Mouse (Mus musculus): Measurements from ENCODE around the gene Tpst2. TPM values are rescaled to one million over a fixed set of nuclear protein-coding genes. Genes with fewer than 3 reads are reported as not detected.

The Tpst2 gene
- polyA plus RNA-seq, 1 experiment = 243 TPM

DNA sequence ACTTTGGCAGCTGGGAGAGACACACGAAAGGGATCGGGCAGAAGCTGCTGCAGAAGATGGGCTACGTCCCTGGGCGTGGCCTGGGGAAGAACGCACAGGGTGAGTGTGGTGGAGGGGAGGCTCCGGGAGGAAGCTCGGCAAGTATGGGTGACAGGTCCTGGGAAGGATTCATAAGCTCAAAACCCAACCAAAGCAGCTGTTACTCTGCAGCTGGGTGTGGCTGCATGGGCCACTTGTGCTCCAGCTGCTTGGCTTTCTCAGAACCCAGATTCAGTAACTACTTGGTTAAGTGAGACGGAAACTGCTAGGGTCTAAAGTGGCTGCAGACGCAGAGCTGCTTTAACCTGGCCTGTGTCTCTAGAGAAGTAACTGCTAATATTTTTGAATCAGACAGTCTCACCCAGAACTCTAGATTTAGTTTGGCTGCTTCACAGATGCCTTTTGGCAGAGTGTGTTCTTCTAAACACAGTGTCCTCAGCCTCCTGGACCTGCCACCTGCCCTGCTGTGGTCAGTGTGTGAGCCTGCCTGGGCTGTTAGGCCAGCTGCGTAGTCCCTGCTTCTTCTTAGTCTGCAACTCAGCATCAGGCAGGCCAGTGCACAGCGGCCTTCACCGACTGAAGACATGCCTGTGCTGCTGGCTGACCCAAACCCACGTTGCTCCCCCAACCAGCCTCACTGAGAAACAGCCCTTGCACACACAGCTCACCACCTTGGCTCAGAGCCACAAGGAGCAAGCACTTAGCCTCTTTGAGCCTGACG is 53.5 kb downstream of the Tpst2 start:
- DNase-seq (ENCODE audit: low read depth) = no peak

- DNase-seq (ENCODE audit: low read depth) = no peak
Observed at GRCm38 (mm10) chr5:112335473-112335872, 59.0 kb downstream of the Tpst2 start.

DNA sequence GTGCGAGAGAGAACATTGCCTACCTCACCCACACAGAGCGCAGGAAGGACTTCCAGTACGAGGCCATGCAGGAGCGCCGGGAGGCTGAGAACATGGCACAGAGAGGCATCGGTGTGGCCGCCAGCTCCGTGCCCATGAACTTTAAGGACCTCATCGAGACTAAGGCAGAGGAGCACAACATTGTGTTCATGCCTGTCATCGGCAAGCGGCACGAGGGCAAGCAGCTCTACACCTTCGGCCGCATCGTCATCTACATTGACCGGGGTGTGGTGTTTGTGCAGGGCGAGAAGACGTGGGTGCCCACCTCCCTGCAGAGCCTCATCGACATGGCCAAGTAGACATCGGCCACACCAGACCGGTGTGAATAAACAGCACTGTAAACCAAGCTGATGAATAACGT is 60.5 kb downstream of the Tpst2 start:
- no peak for DNase-seq (ENCODE audit: low read depth)

DNA sequence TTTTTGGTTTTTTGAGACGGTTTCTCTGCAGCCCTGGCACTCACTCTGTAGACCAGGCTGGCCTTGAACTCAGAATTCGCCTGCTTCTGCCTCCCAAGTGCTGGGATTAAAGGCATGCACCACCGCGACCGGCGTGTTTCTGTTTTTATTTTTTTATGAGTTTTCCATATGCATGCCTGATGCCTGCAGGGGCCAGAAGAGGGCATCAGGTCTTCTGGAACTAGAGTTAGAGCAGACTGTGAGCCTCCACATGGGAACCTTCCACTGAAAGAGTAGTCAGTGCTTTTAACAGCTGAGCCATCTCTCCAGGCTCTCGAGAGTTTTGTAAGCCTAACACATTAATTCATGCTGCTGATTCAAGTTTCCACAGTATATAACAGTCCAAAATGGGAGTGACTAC is 62.7 kb downstream of the Tpst2 start:
- no peak for DNase-seq (ENCODE audit: low read depth)

GRCm38 (mm10) chr5:112342463-112343204 is 66.1 kb downstream of the Tpst2 start, which contains the start of the genes Srrd and Hps4:
TSS of gene Srrd (minus strand) at chr5:112343040.
TSS of gene Hps4 (plus strand) at chr5:112343083.
- DNase-seq (ENCODE audit: low read depth) = no peak

DNA sequence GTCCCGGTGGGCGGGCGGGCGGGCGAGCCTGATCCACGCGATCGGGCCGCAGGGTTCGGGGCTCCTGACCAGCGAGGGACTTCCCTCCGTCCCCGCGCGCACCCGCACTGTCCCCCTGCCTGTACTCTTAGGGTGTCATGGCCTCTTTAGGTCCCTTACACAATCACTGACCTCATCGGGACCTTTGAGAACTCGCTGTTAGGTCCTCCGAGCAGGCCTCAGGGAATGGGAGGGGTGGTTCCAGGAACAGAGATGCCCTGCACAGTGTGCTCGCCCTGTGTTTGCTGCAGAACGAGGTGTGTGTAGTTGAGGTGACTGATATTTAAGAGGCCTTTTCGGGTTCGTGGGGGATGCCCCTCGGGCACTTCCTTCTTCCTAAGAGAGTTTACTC is 66.7 kb downstream of the Tpst2 start:
- no peak for DNase-seq (ENCODE audit: low read depth)

DNA sequence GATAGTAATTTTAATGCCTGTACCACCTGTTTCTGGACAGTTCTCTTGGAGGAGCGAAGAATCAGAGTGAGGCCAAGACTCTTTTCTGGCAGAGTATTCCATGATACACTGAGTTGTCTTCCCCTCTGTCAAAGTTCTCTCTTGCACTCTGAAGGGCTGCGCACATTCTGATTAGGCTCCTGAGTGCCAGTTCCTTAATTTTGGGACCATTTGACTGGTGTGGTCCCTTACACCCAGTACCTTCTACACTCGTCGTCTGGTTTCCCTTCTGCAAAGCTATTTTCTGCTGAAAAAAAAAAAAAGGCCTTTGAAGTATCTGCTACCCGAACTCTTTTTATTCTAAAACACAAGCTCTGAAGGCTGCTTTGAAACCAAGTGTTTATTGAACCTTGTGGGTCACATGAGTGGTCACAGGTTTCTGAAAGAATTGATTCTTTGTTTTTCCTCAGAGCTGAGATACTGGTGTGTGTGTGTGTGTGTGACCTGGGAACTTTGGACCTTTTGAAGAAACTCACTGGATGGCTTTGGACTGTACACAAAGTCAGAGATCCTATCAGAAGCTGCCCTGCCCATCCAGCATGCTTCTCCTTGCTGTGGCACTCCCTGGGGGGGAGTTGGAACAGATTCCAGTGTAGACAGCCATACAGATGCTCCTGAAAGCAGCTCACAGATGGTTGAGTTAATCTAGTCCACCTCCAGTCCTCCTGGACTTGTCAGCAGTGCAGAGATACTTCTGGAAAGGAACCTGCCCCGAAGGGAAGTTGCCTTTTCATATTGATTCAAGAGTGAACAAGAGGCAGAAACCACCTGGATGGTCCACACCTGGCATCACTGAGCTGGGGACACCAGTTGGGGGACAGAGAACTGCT is 67.8 kb downstream of the Tpst2 start:
- DNase-seq (ENCODE audit: low read depth) = no peak

- no peak for DNase-seq (ENCODE audit: low read depth)
Observed at GRCm38 (mm10) chr5:112346211-112346965, 69.9 kb downstream of the Tpst2 start.

GRCm38 (mm10) chr5:112349169-112349568 is 72.7 kb downstream of the Tpst2 start:
- no peak for DNase-seq (ENCODE audit: low read depth)

DNA sequence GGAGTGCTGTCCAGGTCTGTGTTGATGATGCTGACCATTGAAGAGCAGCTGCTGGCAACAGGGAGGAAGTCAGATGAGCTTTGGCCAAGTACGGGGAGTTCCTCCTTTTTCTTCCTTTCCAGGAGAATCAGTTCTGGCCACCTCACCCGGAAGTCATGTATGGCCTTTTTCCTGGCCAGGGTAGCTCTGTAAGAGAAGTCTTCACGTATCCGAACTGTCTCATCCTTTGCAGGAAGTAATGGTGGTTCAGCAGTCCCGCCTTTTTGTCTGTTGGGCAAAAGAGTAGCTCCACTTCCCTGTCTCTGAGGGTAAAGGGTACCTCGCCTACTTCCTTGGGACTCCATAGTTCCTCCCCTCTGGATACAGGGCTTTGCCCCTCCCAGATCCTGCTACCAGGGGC is 79.0 kb downstream of the Tpst2 start:
- DNase-seq (ENCODE audit: low read depth) = no peak

- no peak for DNase-seq (ENCODE audit: low read depth)
Observed at GRCm38 (mm10) chr5:112355910-112356309, 79.4 kb downstream of the Tpst2 start, which contains the start of gene Gm6583. TSS of gene Gm6583 (minus strand) at chr5:112356033.

DNA sequence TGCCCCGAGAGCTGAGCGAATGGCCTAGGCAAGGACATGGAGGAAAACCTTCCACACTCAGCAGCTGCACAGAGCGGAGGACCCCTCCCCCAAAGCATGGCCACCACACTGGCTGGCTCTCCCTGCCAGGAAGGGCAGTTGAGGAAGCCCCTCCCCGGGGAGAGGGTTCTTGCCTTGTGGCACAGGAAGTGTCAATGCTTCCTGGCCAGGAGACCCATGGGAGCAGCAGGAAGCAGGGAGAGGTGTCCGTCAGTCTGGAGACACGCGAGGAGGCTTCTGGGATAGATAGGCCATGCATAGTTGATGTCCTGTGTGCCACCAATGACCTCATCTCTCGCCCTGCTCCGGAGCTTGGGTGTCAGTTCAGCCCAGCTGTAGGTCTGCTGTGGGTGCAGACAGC is 79.8 kb downstream of the Tpst2 start:
- DNase-seq (ENCODE audit: low read depth) = no peak

DNA sequence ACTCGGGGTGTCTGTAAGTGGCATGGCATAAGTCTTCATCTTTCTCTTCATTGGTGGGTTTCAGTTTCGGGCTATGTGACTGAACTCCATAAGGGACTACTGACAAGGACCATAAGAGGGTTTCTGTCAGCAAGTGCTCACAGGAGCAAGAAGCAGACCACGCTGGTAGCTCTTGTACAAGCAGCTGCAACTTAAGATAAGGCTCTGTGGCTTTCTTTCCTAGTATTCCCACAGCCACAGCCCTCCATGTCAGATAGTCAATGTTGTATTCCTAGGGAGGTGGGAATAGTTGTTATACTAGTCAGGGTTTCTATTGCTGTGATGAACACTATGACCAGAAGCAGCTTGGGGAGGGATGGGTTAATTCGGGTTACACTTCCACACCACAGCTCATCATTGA is 83.0 kb downstream of the Tpst2 start:
- no peak for DNase-seq (ENCODE audit: low read depth)

GRCm38 (mm10) chr5:112360077-112360476 is 83.6 kb downstream of the Tpst2 start:
- DNase-seq (ENCODE audit: low read depth) = no peak

DNA sequence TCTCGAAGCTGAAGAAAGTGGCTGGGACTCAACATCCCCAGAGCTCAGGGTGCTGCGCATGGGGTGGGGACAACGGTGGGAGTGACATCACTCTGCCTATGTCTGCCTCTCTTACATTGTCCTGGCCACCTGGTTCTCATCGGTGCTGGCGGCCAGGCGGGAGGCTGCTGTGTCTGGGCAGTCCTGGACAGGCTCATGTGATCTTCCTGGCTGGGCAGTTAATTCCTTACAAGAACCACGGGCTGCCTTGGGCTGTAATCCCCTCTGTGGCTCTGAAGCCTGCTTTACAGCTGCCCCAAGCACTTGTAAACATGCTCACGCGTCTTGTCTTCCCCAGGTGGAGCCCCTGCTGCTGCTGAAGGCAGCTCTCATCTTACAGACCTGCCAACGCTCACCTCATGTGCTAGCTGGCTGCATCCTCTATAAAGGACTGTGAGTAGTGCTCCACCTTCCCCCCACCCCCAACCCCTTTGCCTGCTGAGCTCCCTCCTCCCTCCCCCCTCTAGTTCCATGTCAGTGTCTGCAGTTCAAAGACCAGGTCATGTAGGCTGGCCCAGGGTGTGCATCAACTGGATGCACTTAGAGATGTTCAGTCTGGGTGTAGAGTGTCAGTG is 87.8 kb downstream of the Tpst2 start:
- no peak for DNase-seq (ENCODE audit: low read depth)

Other genes starting within 250 kb of the Tpst2 start
- gene Cryba4, start 24.2 kb upstream of the Tpst2 start, polyA plus RNA-seq (2012; rRNA removed) = 309 and 372 TPM in 2 replicates
- 7.3 and 7.7 TPM in 2 replicates for gene Crybb1, start 20.9 kb upstream of the Tpst2 start, polyA plus RNA-seq (2012; rRNA removed)
- 28.0 and 29.1 TPM in 2 replicates for gene Tfip11, start 49.7 kb downstream of the Tpst2 start, polyA plus RNA-seq (2012; rRNA removed)
- gene Srrd, start 66.3 kb downstream of the Tpst2 start, polyA plus RNA-seq (2012; rRNA removed) = 35.1 and 45.8 TPM in 2 replicates
- 28.6 and 34.0 TPM in 2 replicates for gene Hps4, start 66.4 kb downstream of the Tpst2 start, polyA plus RNA-seq (2012; rRNA removed)
- 0.05 TPM in 1 of 2 replicates, not detected in the other for gene Gm6583, start 79.3 kb downstream of the Tpst2 start, polyA plus RNA-seq (2012; rRNA removed)
- gene Asphd2, start 118.2 kb downstream of the Tpst2 start, polyA plus RNA-seq (2012; rRNA removed) = 0.82 and 0.91 TPM in 2 replicates
- 0.04 and 0.06 TPM in 2 replicates for gene Gm6588, start 172.7 kb downstream of the Tpst2 start, polyA plus RNA-seq (2012; rRNA removed)